Mouse (Mus musculus) regulatory T cell (primary cell): ENCODE measurements around the gene Grk6.

Source experiments
- in situ Hi-C: fragments of 300-600 bp; cut with MboI, MseI; formaldehyde crosslinking; loops from one replicate; pipeline ENCODE4 v1.15.1; 2025; ENCODE audit warnings: high pct_unique_total_duplicates

Grk6 gene

DNA sequence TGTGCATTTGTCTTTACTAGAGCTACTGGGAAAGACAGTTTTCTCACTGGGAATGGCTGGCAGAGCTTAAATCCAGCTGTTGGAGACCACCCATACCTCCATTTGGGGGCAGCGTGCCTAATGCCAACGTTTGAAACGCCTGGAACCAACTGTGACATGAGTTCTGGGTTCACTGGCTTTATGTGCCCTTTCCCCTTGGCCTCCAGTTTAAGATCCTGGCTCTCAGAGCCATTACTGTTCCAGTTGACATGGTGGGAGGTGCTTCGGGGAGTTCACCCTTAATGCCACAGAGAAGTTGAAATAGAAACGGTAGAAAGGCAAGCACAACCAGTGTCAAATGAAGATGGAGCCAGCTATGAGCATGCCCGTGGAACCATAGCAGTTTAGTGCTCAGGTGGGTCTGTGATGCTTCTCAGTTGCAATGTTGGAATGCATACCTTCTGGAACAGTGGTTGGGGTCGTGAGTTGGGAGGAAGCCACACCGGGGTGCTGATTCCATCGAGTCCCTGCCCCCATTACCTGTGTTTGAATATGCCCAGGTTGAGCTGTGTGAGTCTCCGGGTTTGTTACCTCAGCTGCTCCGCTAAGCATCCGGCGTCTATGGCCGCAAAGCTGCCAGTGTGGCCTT, 18.6 kb downstream of the Grk6 start:
- in situ Hi-C loops, result no loop called here

GRCm38 (mm10) chr13:55464027-55464884, 19.4 kb downstream of the Grk6 start, which contains the start of gene Prr7:
Gene Prr7 (plus strand): TSS chr13:55464267.
- in situ Hi-C loops, result no loop called here

DNA sequence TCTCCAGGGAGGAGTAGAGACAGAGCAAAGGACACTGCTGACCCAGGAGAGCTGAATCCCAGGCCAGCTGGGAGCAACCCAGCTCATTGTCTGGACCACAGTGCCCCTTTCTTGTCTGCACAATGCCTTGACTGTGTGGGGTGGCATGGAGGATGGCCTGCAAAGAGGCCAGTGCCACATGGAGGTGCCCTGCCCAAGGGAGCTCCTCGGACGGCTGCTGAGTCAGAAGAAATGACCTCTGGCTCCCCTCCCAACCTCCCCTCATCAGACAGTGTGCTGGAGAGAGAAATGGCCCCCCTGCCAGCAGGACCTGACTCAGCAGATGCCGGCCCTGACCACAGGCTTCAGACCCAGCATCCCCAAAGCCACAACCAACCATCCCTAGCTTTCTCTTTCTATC, 20.3 kb downstream of the Grk6 start:
- in situ Hi-C loops, result no loop called here

GRCm38 (mm10) chr13:55465830-55466440, 21.1 kb downstream of the Grk6 start:
- in situ Hi-C loops, result no loop called here

DNA sequence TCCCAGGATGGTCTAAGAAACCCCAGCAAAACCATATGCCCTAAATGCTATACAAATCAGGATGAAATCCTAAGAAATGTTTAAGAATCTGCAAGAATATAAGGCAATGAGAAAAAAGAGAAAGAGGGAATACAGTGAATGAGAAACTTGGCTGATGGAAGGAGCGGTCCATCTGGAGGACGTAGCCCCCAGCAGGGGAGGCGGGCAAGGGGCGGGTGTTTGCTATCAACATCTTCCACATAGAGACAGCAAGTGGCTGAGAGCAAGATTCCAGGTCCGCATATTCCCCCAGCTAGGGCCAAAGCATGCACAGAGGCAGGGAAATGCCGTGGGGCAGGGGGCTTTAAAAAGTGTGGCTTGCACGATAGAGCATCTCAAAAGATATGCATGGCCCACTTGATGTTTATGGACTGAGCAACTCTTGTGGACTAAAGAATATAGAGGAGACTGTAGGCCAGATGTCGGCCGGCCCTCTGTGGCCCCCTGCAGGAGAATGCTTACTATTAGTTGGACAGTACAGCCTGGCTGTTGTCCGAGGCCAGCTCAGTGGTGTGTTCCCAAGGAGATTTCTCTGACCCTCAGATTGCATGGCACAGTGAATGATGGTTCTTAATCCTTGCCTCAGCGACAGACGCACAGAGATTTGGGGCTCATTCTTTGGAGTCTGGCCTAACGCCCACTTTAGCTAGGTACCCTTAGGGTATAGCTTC, 24.1 kb downstream of the Grk6 start:
- in situ Hi-C loops, result no loop called here

GRCm38 (mm10) chr13:55470372-55470771, 25.5 kb downstream of the Grk6 start:
- in situ Hi-C loops, result no loop called here

GRCm38 (mm10) chr13:55471156-55471818, 26.4 kb downstream of the Grk6 start:
- in situ Hi-C loops, result no loop called here

DNA sequence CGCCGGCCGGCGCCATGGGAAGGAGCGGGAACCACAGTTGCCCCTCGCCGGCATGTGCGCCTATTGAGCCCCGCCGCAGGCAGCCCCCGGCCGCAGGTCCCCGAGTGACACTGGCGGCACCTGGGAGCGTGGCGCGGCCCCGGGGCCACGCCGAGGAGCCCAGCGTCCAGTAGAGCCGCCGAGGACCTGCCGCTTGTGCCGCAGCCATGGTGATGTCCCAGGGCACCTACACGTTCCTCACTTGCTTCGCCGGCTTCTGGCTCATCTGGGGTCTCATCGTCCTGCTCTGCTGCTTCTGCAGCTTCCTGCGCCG, 26.9 kb downstream of the Grk6 start:
- in situ Hi-C loops, result no loop called here

GRCm38 (mm10) chr13:55472132-55473022, 27.5 kb downstream of the Grk6 start:
- in situ Hi-C loops, result no loop called here

GRCm38 (mm10) chr13:55473076-55473831, 28.4 kb downstream of the Grk6 start:
- in situ Hi-C loops, result no loop called here

DNA sequence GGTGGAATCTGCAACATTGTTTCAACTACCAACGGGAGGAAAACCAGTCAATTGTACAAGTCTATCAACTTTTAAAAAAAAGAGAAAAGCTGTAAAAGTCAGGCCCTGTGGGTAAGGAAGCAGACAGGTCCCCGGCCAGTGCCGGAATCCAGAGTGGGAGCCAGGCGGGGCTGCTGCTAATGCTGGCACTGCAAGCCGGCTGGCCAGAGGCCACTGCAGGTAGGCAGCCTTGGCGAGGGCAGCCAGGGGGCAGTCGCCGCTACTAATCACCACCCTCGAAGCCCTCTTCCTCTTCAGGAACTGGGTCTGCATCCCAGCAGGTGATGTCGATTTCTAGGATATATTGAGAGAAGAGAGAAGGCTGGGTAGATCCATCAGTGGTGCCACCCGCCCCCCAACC, 29.1 kb downstream of the Grk6 start:
- in situ Hi-C loops, result no loop called here

GRCm38 (mm10) chr13:55474621-55475069, 29.8 kb downstream of the Grk6 start:
- in situ Hi-C loops, result loop anchor here (5.0 kb wide), 2 partner anchors 38 to 62 kb away; partner anchors contain the start of gene Pdlim7

- in situ Hi-C loops, result loop anchor here (5.0 kb wide), 2 partner anchors 37 to 63 kb away; partner anchors contain the start of gene Pdlim7
Observed at GRCm38 (mm10) chr13:55475750-55476149, 30.9 kb downstream of the Grk6 start.

DNA sequence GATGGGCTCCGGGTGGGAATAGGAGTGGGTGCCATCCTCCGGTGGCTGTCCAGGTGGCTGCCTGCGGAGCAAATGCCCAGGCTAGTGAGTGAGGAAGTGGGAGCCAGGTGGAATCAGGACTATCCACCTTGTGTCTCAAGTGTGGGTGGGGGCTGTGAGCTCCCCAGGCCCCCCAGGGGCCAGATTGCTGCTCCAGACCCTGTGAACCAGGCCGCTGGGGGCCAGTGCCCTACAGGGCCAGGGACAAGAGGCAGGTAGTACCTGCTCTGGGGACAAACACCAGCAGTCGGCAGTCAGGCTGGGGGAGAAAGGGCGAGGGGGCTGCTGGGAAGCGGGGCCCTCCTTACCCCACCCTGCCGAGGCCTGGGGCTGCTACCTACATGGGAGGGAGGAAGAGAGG, 31.4 kb downstream of the Grk6 start:
- in situ Hi-C loops, result loop anchor here (5.0 kb wide), 2 partner anchors 36 to 64 kb away; partner anchors contain the start of gene Pdlim7

GRCm38 (mm10) chr13:55477492-55477891, 32.6 kb downstream of the Grk6 start:
- in situ Hi-C loops, result loop anchor here (5.0 kb wide), 2 partner anchors 35 to 65 kb away; partner anchors contain the start of gene Pdlim7

GRCm38 (mm10) chr13:55478036-55478435, 33.2 kb downstream of the Grk6 start:
- in situ Hi-C loops, result loop anchor here (5.0 kb wide), 2 partner anchors 34 to 66 kb away; partner anchors contain the start of gene Pdlim7

GRCm38 (mm10) chr13:55479008-55479407, 34.1 kb downstream of the Grk6 start:
- in situ Hi-C loops, result loop anchor here (5.0 kb wide), 2 partner anchors 33 to 67 kb away; partner anchors contain the start of gene Pdlim7

DNA sequence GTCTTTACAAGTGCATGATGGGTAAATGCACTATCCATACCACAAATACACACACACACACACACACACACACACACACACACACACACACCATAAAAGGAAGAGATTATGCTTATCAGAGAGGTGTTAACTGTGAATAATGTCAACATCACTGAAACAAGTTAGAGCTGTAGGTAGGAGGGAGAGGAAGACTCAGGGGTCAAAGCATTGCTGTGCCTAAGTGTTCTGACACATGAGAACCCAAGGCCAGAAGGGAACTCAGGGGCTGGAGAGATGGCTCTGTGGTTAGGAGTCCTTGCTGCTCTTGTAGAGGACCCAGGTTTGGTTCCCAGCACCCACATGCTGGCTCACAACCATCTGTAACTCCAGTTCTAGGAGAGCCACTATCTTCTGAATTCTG, 35.1 kb downstream of the Grk6 start:
- in situ Hi-C loops, result loop anchor here (5.0 kb wide), 2 partner anchors 32 to 68 kb away; partner anchors contain the start of gene Pdlim7

DNA sequence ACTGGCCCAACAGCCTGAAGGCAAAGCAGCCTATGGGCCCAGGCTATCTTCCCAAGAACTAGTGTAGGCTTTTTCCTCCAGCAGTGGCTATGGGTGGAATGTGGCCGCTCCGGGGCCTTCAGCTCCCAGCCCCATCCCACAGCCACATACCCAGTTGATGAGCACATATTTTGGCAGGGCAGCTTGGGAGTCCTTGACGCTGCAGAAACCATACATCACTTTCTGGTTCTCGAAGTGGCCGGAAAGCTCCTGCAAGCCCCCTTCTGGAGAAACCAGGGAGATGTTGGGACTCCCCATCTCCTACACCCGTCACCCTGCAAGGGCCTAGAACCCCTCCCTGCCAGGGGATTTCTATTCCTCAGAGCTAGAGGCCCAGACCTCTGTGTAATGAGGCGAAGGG, 37.7 kb downstream of the Grk6 start:
- in situ Hi-C loops, result no loop called here
